Mouse (Mus musculus): ENCODE measurements around the gene Fhit. TPM values are rescaled to one million over a fixed set of nuclear protein-coding genes. Genes with fewer than 3 reads are reported as not detected.

Fhit gene
- polyA plus RNA-seq, 1 experiment from 2014 or later, result 8.6 TPM

GRCm38 (mm10) chr14:9535491-9535890, 1626.3 kb downstream of the Fhit start:
- Histone ChIP-seq H3K27me3 (replicated peaks) (no peaks in the 10 kb centered on the region), H3K9me3 (no peaks in the 10 kb centered on the region), H3K27ac (no peak overlapping the region), H3K36me3 (replicated peaks) (no peaks in the 10 kb centered on the region), H3K9ac (no peak overlapping the region), H3K4me1 (no peaks in the 10 kb centered on the region), H3K4me3 (no peak overlapping the region), H3K4me2 (no peak overlapping the region)
- WGBS, result 43% methylated on average over 6 of the region's 6 CpGs
- ATAC-seq (replicated peaks), result no peak

GRCm38 (mm10) chr14:9529247-9529646, 1632.6 kb downstream of the Fhit start:
- ATAC-seq (replicated peaks), result no peak
- Histone ChIP-seq H3K4me2 (no peak overlapping the region), H3K9me3 (no peaks in the 10 kb centered on the region), H3K36me3 (replicated peaks) (no peaks in the 10 kb centered on the region), H3K4me3 (no peak overlapping the region), H3K4me1 (no peaks in the 10 kb centered on the region), H3K27me3 (replicated peaks) (no peaks in the 10 kb centered on the region), H3K27ac (no peak overlapping the region), H3K9ac (no peak overlapping the region)
- 94% methylated on average over 4 of the region's 4 CpGs for WGBS

DNA sequence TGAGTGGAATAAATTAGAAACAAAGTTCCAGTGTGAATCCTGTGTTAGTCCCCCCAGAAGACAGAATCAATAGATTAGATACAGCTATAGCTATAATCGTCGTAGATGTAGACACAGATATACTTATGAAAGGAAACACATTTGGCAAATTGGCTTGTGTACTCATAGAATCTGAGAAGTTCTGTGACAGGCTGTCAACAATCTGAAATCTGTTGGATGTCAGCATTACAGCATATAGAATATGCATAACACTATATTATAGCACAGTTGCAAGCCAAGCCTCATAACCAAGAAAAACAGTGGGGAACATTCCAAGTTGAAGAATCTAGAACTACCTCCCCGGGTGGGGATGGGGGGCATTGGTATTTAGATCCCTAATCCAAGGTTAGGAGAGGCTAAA, 1635.7 kb downstream of the Fhit start:
- Histone ChIP-seq H3K9ac (no peak overlapping the region), H3K27ac (no peak overlapping the region), H3K4me2 (no peak overlapping the region), H3K9me3 (no peaks in the 10 kb centered on the region), H3K27me3 (replicated peaks) (no peaks in the 10 kb centered on the region), H3K4me1 (no peaks in the 10 kb centered on the region), H3K4me3 (no peak overlapping the region), H3K36me3 (replicated peaks) (no peaks in the 10 kb centered on the region)
- no peak for ATAC-seq (replicated peaks)
- 93% methylated on average over 3 of the region's 3 CpGs for WGBS

DNA sequence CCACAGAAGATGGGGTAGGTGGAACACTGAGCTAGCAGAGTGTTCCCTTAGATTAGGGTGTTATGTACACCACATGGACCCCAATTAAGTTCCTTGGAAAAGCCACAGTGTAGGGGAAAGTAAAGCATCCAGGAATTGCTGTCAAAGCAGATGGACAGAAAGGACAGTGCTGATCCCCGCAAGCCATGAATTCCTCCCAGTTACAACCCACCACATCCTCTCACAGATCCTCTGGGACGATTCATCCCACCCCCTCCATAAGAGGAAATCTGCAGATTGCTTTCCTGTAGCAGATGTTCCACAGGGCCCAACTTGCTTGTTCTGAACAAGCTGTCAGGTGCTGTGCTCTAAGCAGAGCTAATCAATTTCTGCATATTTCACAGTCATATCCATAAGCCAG, 1644.2 kb downstream of the Fhit start:
- H3K9me3 ChIP-seq, result no peaks in the 10 kb centered on the region
- WGBS, result 76% methylated on average over 2 of the region's 2 CpGs
- no peak overlapping the region for H3K9ac ChIP-seq
- no peaks in the 10 kb centered on the region for H3K36me3 ChIP-seq (replicated peaks)
- H3K27me3 ChIP-seq (replicated peaks), result no peaks in the 10 kb centered on the region
- H3K4me3 ChIP-seq, result no peak overlapping the region
- H3K27ac ChIP-seq, result no peak overlapping the region
- no peak for ATAC-seq (replicated peaks)
- no peak overlapping the region for H3K4me2 ChIP-seq
- no peaks in the 10 kb centered on the region for H3K4me1 ChIP-seq

DNA sequence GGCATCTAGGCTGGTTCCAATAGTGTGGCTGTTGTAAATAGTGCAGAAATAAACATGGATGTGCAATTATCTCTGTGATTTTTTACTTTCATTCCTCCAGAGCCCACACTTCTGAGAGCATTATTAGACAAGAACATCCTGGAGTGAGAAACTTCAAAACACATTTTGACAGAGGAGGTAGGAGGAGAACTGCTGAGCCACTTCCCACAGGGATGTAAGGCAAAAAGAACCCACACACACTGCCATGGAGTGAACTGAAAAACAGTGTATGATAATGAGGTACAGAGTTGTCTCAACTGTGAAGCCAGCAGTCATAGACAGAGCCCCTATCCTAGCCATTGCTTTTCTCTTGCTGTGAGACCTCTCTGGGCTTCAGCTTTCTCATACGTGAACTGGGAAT, 1652.2 kb downstream of the Fhit start:
- H3K4me2 ChIP-seq, result no peak overlapping the region
- no peak for ATAC-seq (replicated peaks)
- 97% methylated on average over 1 of the region's 1 CpGs for WGBS

More for the DNA sequence above, 1652.2 kb downstream of the Fhit start:
- H3K27me3 ChIP-seq (replicated peaks), result no peaks in the 10 kb centered on the region
- H3K9me3 ChIP-seq, result no peaks in the 10 kb centered on the region
- no peak overlapping the region for H3K4me3 ChIP-seq
- no peak overlapping the region for H3K9ac ChIP-seq
- no peak overlapping the region for H3K27ac ChIP-seq
- no peaks in the 10 kb centered on the region for H3K36me3 ChIP-seq (replicated peaks)
- H3K4me1 ChIP-seq, result no peaks in the 10 kb centered on the region

Other genes starting within 250 kb of the Fhit start
- gene Gm3839, start 194.7 kb upstream of the Fhit start, polyA plus RNA-seq (2015; fragmentation: Nextera tagmentation; extraction: Ambion mirVana), result 0.96 and 1.2 TPM in 2 replicates

All from midbrain, embryonic 15.5 days (tissue).